Mouse (Mus musculus): ENCODE results near the gene Hdac10.

The Hdac10 gene

DNA sequence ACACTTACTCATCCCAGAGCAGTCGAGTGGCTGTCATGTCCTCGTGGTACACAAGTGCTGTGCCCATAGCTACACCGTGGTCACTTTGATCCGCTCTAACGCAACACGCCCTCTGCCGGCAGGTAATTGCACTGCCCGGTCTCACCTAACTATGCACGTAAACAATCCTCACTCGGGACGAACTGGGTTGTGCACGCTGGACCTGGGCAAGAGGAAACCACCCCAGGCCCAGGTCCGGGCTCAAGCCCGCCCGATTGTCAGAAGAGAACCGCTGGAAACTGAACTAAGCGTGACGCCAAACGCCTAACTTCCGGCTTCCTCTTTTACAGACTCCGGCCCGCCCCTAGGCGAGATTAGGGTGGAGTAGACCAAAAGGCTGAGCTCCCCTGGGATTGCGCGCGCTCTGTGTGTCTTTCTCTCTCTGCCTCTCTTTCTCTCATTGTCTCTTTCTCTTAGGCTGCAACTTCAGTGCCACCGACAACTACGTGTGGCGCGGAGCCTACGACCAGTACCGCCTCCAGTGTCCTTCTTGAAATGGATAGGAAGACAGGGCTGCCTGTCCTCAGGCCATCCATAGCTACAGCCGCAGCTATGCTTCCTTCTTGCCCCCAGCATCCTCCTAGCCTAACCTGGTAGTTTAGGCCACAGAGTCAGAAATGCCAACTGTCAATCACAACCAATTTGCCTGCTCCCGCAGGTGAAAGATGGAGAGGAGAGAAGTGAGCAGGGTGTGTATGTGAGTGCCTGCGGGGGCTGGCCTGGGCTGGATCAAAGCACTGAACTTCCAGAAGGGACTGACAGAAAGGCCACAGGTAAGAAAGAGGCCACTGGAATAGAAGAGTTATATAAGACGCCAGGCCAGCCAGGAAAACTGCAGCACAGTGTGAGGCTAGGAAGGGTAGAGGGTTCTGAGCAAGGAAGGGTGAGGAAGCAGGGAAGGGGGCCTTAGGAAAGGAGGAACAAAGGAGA is at the start of gene Hdac10:
Hdac10 (minus strand) TSS at position 319 of the 969 bp plus-strand sequence.
- Histone ChIP-seq H3K27me3 (ENCODE audit: control insufficient read depth, insufficient read depth, low read length, poor library complexity, severe bottlenecking) (no peaks in the 10 kb centered on the region), H3K36me3 (ENCODE audit: control insufficient read depth, insufficient read depth, low read length, poor library complexity, severe bottlenecking) (peaks cover 11% of the 10 kb centered on the region; the same call in 1 of the 2 replicates)
- DNase-seq (ENCODE audit: low read depth, low spot score), result peak; percentile 91

DNA sequence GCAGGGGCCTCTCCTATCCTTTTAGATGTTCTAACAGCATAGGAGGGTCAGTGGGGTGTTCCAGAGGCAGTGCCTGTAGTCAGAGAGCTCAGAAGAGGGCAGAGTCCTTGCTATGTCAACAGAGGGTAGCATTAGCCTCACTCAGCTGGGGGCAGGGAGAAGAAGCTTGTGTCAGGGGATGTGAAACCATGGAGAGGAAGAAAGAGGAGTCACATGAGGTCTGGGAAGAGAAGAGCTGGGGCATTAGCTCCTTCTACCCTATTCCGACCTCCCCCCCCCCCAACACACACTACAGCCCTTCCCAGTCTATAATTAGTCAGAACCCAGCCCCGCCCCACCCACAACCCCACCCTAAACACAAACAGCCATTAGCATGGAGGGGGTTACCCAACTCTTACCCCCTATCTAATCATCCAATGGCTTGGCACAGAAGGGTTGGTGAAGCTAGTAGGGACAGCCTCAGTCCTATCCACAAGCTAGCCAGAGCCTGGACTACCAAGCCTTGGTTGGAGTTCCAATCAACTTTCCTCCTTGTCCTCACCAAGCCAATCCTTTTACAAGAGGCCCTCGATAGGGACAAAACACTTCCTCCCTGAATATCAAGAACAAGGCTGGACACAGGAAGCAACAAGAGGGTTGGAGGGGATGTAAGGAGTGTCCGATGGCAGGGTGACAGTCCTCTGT is 49.2 kb upstream of the Hdac10 start:
- peak; percentile 53 for DNase-seq (ENCODE audit: low read depth, low spot score)
- no peaks in the 10 kb centered on the region for H3K36me3 ChIP-seq (ENCODE audit: control insufficient read depth, insufficient read depth, low read length, poor library complexity, severe bottlenecking)
- no peaks in the 10 kb centered on the region for H3K27me3 ChIP-seq (ENCODE audit: control insufficient read depth, insufficient read depth, low read length, poor library complexity, severe bottlenecking)

GRCm38 (mm10) chr15:89177121-89177520 is 48.6 kb upstream of the Hdac10 start:
- DNase-seq (ENCODE audit: low read depth, low spot score), result peak; percentile 53
- Histone ChIP-seq H3K36me3 (ENCODE audit: control insufficient read depth, insufficient read depth, low read length, poor library complexity, severe bottlenecking) (no peaks in the 10 kb centered on the region), H3K27me3 (ENCODE audit: control insufficient read depth, insufficient read depth, low read length, poor library complexity, severe bottlenecking) (no peaks in the 10 kb centered on the region)

DNA sequence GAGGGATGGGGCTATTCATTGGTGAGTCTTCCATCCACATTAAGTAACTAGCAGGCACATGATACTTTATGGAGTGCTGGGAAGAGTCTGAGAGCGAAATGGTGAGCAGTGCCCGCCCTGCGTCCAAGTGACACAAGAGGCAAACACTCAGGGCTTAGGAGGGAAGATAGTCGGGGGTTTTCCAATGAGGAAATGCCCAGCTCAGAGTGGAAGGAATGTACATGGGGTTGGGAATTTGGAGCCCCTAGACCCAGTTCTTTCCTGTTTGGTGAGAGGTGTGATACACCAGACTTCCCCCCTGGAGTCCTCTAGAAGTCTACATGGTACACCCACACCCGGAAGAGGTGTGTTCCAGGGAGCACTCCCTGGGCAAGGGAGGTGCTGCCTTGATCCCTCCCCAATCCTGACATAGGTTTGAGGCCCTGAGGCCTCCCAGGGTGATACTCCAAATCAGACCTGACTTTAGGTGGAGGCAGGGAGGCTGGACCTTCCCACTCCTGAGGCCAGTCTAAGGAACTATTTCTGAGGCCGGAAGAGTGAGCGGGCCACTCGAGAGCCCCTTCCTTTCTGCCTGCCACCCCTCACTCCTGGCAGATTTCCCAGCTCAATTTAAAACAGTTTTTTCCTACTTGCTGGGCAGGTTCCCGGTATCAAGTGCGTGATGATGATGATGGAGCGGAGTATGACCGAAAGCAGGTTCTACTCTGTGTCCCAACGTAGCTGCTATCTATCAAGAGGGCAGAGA is 47.1 kb upstream of the Hdac10 start:
- no peak for DNase-seq (ENCODE audit: low read depth, low spot score)
- Histone ChIP-seq H3K27me3 (ENCODE audit: control insufficient read depth, insufficient read depth, low read length, poor library complexity, severe bottlenecking) (no peaks in the 10 kb centered on the region), H3K36me3 (ENCODE audit: control insufficient read depth, insufficient read depth, low read length, poor library complexity, severe bottlenecking) (no peaks in the 10 kb centered on the region)

DNA sequence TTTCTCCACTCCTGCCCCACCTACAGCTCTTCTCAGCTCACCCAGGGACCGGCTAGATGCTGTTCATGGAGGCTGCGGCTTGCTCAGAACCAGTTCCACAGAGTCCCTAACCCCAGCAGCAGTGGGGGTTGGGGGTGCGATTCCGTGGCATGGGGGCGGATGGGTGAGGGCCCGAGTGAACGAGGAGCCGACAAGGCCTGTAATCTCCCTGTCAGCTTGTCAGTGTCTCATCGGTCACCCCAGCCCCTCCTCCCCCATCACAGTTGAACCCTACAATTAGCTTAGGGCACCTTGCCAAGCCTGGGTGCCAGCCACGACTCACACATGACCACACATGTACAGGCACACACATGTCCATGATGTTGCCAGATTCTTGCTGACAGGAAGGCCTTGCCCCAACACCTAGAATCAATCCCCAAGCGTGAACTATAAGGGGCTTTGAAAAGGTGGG is 46.4 kb upstream of the Hdac10 start:
- no peaks in the 10 kb centered on the region for H3K27me3 ChIP-seq (ENCODE audit: control insufficient read depth, insufficient read depth, low read length, poor library complexity, severe bottlenecking)
- no peaks in the 10 kb centered on the region for H3K36me3 ChIP-seq (ENCODE audit: control insufficient read depth, insufficient read depth, low read length, poor library complexity, severe bottlenecking)
- DNase-seq (ENCODE audit: low read depth, low spot score), result no peak

DNA sequence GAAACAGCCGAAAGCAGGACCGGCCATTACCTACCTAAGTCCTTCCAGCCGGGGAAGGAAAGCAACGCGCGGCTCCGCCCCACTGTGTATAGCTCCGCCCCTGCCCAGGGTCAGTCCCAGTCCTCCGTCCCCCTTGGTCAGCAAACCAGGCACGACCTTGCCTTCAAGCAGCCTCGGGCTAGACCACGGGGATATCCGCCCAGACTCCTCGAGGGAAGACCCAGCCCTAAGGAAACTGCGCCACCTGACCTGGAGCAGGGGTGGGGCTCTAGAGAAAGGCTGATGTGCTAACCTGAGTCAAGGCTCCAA is 45.4 kb upstream of the Hdac10 start:
- H3K27me3 ChIP-seq (ENCODE audit: control insufficient read depth, insufficient read depth, low read length, poor library complexity, severe bottlenecking), result no peaks in the 10 kb centered on the region
- H3K36me3 ChIP-seq (ENCODE audit: control insufficient read depth, insufficient read depth, low read length, poor library complexity, severe bottlenecking), result no peaks in the 10 kb centered on the region
- peak; percentile 40 for DNase-seq (ENCODE audit: low read depth, low spot score)

DNA sequence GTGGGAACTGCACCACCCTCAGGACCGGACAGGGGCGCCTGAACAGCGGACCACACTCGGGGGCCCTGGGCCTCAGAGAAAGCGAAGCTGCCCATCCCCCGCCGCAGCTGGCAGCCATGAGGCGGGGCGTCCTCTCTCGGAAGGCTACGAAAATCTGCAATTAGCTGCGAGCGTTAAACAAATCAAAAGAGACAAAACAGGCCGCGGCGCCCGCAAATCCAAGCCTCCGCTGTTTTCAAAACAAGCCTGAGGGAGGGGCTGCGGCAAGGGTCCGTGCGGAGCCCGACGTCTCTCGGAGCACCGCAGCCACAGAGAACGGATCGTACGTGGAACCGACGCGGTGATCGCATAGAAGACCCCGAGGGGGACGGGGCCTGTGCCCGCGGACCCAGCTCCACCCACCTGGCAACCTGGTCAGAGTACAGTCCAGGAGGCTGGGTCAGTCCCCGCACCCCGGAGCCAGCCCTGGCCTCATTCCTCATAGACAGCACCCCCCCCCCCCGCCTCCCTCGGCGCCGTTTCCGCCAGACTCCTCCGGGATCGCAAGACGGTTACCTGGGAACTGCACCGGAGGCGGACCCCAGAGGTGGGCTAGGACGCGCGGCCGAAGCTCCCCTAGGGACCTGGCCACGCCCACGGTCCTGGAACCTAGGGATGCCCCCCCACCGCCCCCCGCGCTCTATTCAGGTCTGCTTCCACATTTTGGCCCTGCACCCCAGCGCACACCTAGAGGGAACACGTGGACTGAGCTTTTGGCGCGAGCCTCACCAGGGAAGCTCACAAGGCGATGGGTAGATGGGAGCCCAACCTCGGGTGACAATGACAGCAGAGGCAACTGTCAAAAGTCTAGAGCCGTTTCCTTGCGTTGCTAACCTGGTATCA is 44.8 kb upstream of the Hdac10 start:
- Histone ChIP-seq H3K27me3 (ENCODE audit: control insufficient read depth, insufficient read depth, low read length, poor library complexity, severe bottlenecking) (no peaks in the 10 kb centered on the region), H3K36me3 (ENCODE audit: control insufficient read depth, insufficient read depth, low read length, poor library complexity, severe bottlenecking) (no peaks in the 10 kb centered on the region)
- DNase-seq (ENCODE audit: low read depth, low spot score), result peak; percentile 43

GRCm38 (mm10) chr15:89172276-89172935 is 43.9 kb upstream of the Hdac10 start:
- H3K27me3 ChIP-seq (ENCODE audit: control insufficient read depth, insufficient read depth, low read length, poor library complexity, severe bottlenecking), result no peaks in the 10 kb centered on the region
- peak; percentile 26 for DNase-seq (ENCODE audit: low read depth, low spot score)

GRCm38 (mm10) chr15:89171526-89172051 is 43.1 kb upstream of the Hdac10 start:
- DNase-seq (ENCODE audit: low read depth, low spot score), result no peak
- H3K36me3 ChIP-seq (ENCODE audit: control insufficient read depth, insufficient read depth, low read length, poor library complexity, severe bottlenecking), result 0 out of 2 replicates have a peak, but pooled peaks cover 1% of the 10 kb centered on the region
- H3K27me3 ChIP-seq (ENCODE audit: control insufficient read depth, insufficient read depth, low read length, poor library complexity, severe bottlenecking), result no peaks in the 10 kb centered on the region

More at GRCm38 (mm10) chr15:89172276-89172935, 43.9 kb upstream of the Hdac10 start:
- 0 out of 2 replicates have a peak, but pooled peaks cover 1% of the 10 kb centered on the region for H3K36me3 ChIP-seq (ENCODE audit: control insufficient read depth, insufficient read depth, low read length, poor library complexity, severe bottlenecking)

DNA sequence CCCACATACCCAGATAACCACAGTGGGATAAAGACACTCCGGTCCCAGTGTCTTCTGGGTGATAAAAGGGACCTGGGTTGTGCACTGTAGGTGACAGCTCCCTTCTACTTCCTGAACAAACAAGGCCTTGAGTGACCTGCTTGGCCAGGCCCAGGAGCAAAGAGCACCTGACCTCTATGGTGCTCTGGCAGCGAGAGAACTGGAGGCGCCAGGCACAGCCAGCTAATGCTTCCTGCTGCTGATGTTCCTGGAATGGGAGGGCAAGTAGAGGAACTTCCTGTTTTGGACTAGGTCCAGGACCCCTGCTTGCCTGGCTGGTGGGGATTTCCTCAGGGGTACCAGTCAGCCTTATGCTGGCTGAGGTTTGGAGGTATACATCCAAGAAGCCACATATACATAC is 41.6 kb upstream of the Hdac10 start:
- H3K36me3 ChIP-seq (ENCODE audit: control insufficient read depth, insufficient read depth, low read length, poor library complexity, severe bottlenecking), result 0 out of 2 replicates have a peak, but pooled peaks cover 1% of the 10 kb centered on the region

GRCm38 (mm10) chr15:89169431-89169830 is 40.9 kb upstream of the Hdac10 start:
- Histone ChIP-seq H3K27me3 (ENCODE audit: control insufficient read depth, insufficient read depth, low read length, poor library complexity, severe bottlenecking) (no peaks in the 10 kb centered on the region), H3K36me3 (ENCODE audit: control insufficient read depth, insufficient read depth, low read length, poor library complexity, severe bottlenecking) (0 out of 2 replicates have a peak, but pooled peaks cover 1% of the 10 kb centered on the region)
- DNase-seq (ENCODE audit: low read depth, low spot score), result no peak

More for the DNA sequence above, 41.6 kb upstream of the Hdac10 start:
- DNase-seq (ENCODE audit: low read depth, low spot score), result no peak
- H3K27me3 ChIP-seq (ENCODE audit: control insufficient read depth, insufficient read depth, low read length, poor library complexity, severe bottlenecking), result no peaks in the 10 kb centered on the region

DNA sequence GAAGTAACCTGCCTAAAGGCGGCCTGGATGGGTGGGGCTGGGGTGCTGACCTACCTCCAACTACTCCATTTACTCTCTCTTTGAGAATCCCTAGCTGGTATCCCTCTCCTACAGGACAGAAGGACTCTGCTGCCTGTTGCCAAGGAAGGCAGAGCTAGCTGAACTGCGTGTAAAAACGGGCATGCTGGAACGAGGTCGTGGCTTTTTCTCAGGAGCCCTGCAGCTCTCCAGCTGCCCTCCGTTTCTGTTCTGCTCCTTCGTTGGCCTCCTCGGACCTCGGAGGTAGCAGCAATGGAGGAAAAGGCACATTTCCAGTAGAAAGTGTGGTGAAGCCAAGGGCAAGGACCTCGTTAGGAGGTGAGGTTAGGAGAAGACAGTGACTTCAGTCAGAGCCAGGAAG is 40.4 kb upstream of the Hdac10 start:
- DNase-seq (ENCODE audit: low read depth, low spot score), result no peak
- H3K27me3 ChIP-seq (ENCODE audit: control insufficient read depth, insufficient read depth, low read length, poor library complexity, severe bottlenecking), result no peaks in the 10 kb centered on the region
- 0 out of 2 replicates have a peak, but pooled peaks cover 1% of the 10 kb centered on the region for H3K36me3 ChIP-seq (ENCODE audit: control insufficient read depth, insufficient read depth, low read length, poor library complexity, severe bottlenecking)

- no peak for DNase-seq (ENCODE audit: low read depth, low spot score)
- 0 out of 2 replicates have a peak, but pooled peaks cover 1% of the 10 kb centered on the region for H3K36me3 ChIP-seq (ENCODE audit: control insufficient read depth, insufficient read depth, low read length, poor library complexity, severe bottlenecking)
- no peaks in the 10 kb centered on the region for H3K27me3 ChIP-seq (ENCODE audit: control insufficient read depth, insufficient read depth, low read length, poor library complexity, severe bottlenecking)
Observed at GRCm38 (mm10) chr15:89165478-89165877, 37.0 kb upstream of the Hdac10 start.
